Mouse (Mus musculus): ENCODE results near the gene Pdia3.

- TF ChIP-seq CTCF (IDR thresholded peaks at IDR 0.05; ENCODE audit: low read depth): no peak
- no peak for TF ChIP-seq EP300 (optimal IDR thresholded peaks at IDR 0.05)
Observed at GRCm38 (mm10) chr2:121372266-121372665, 41.3 kb upstream of the Pdia3 start.
